Mouse (Mus musculus) liver, postnatal 0 days (tissue): ENCODE data around the gene Ccdc78. TPM values are rescaled to one million over a fixed set of nuclear protein-coding genes. Genes with fewer than 3 reads are reported as not detected.
A peak's percentile ranks its signal among the peaks of the same experiment; 100 is the strongest.

ENCODE experiments used
- ATAC-seq: fragments of 200-750 bp; cut with Nextera tagmentation; 2 replicates; pipeline ENCODE4 v1.8.0; 2017; ENCODE audit warnings: mild to moderate bottlenecking, moderate library complexity
- DNase-seq: peaks from one replicate; pipeline ENCODE4 v3.0.0-alpha.2; 2016
- H3K27ac ChIP-seq: fragments of 300-500 bp; sonication (generic); 2 replicates; pipeline ENCODE4 v1.5.1; 2014; ENCODE audit warnings: antibody characterized with exemption, moderate library complexity, mild to moderate bottlenecking, low read depth
- H3K27me3 ChIP-seq: fragments of 300-500 bp; sonication (generic); 2 replicates; pipeline ENCODE4 v1.6.1; 2014; ENCODE audit warnings: low read length, control low read depth, mixed read lengths; ENCODE audit not compliant: insufficient read depth
- H3K36me3 ChIP-seq: fragments of 300-500 bp; sonication (generic); replicated peaks from 2 replicates; pipeline ENCODE4 v1.6.1; 2014; ENCODE audit warnings: mild to moderate bottlenecking, control low read depth, low read length, moderate library complexity, mixed read lengths; ENCODE audit not compliant: insufficient read depth
- H3K4me1 ChIP-seq: fragments of 300-500 bp; sonication (generic); 2 replicates; pipeline ENCODE4 v1.6.1; 2014; ENCODE audit warnings: antibody characterized with exemption, mild to moderate bottlenecking, control low read depth; ENCODE audit not compliant: insufficient read depth
- H3K4me2 ChIP-seq: fragments of 300-500 bp; sonication (generic); 2 replicates; pipeline ENCODE4 v1.6.1; 2014; ENCODE audit warnings: low read depth, mild to moderate bottlenecking, low read length, moderate library complexity, mixed read lengths
- H3K4me3 ChIP-seq: fragments of 300-500 bp; sonication (generic); 2 replicates; pipeline ENCODE4 v1.5.1; 2014; ENCODE audit warnings: low read depth, low read length
- H3K9ac ChIP-seq: fragments of 300-500 bp; sonication (generic); replicated peaks from 2 replicates; pipeline ENCODE4 v1.6.1; 2014; ENCODE audit warnings: mild to moderate bottlenecking, moderate library complexity
- H3K9me3 ChIP-seq: fragments of 300-500 bp; sonication (generic); 2 replicates; pipeline ENCODE4 v1.6.1; 2016; ENCODE audit warnings: mild to moderate bottlenecking, control low read depth, low read length, mixed read lengths
- CTCF ChIP-seq: sonication (generic); IDR thresholded peaks from 2 replicates; pipeline ENCODE4 v1.5.1; 2016; ENCODE audit warnings: antibody characterized with exemption, low read depth
- EP300 ChIP-seq: IDR thresholded peaks from 2 replicates; pipeline ENCODE4 v1.6.1; 2016; ENCODE audit warnings: antibody characterized with exemption, low read depth, mild to moderate bottlenecking
- WGBS: fragments of 180-500 bp; shearing (Covaris S2); extraction: QIAGEN DNeasy Blood & Tissue Kit; methylation state at CpG from one replicate; pipeline ENCODE4 v1.1.7; 2014; ENCODE audit not compliant: insufficient replicate concordance; 5-methylcytosine and 5-hydroxymethylcytosine counted together
- polyA plus RNA-seq: library from polyadenylated mRNA; unstranded; fragments of >200 nt; fragmentation: Nextera tagmentation; extraction: Ambion mirVana; gene quantifications from 2 replicates; pipeline ENCODE4 v1.2.1, GENCODE M21; 2015

Gene Ccdc78
- polyA plus RNA-seq, 1 experiment from 2014 or later: not detected

DNA sequence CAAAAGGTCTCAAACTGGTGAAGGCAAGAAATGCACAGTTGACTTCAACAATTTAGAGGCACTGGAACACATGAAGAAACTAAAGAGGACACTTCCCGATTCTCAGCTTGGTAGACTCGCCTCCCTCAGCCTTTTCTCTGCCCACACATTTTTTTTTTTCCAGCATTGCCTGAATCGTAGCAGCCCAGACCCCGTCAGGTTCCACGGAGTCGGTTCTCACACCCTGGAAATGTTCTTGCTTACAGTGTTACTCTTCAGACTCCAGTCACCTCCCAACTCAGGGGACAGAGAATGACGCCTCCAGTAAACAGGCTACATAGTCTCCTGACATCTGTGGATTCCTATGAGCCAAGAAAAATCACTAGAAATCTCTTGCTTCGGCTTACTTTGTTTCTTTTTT lies 26.2 kb upstream of the Ccdc78 start:
- H3K4me1 ChIP-seq: no peaks in the 10 kb centered on the region
- H3K36me3 ChIP-seq: no peaks in the 10 kb centered on the region
- DNase-seq (no peak), ATAC-seq (no peak)
- no peak overlapping the region for H3K4me3 ChIP-seq
- no peak overlapping the region for H3K27ac ChIP-seq
- 0 out of 2 replicates have a peak, but pooled peaks cover 3% of the 10 kb centered on the region for H3K27me3 ChIP-seq
- 61% methylated on average over 8 of the region's 8 CpGs for WGBS
- H3K9me3 ChIP-seq: no peaks in the 10 kb centered on the region
- H3K4me2 ChIP-seq: no peak overlapping the region
- no peak overlapping the region for H3K9ac ChIP-seq
- TF ChIP-seq EP300 (no peak), CTCF (no peak)

DNA sequence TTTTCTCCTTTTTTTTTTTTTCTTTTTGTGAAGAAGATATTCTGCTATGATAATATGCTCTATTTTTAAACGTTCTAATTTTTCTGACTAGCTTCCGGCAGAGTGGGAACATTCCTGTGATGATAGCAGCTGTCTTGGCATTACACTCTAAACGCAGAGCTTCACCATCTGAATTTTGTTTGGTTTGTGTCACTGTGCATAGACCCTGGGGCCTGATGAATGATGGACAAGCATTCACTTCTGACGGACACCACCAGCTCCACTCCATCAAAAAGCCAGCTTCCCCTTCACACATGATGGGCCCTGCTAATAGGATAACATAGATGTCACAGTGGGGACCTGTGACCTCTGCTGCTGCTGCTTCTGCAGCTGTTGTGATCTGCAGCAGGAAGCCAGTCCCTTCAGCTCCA lies 24.8 kb upstream of the Ccdc78 start:
- no peak for ATAC-seq
- TF ChIP-seq CTCF: no peak
- no peak for TF ChIP-seq EP300
- WGBS: 51% methylated on average over 4 of the region's 4 CpGs
- H3K4me1 ChIP-seq: no peaks in the 10 kb centered on the region
- 0 out of 2 replicates have a peak, but pooled peaks cover 3% of the 10 kb centered on the region for H3K27me3 ChIP-seq
- H3K27ac ChIP-seq: no peak overlapping the region
- DNase-seq: peak; percentile 7
- H3K4me3 ChIP-seq: no peak overlapping the region
- no peak overlapping the region for H3K4me2 ChIP-seq
- H3K36me3 ChIP-seq: no peaks in the 10 kb centered on the region
- no peaks in the 10 kb centered on the region for H3K9me3 ChIP-seq
- no peak overlapping the region for H3K9ac ChIP-seq

DNA sequence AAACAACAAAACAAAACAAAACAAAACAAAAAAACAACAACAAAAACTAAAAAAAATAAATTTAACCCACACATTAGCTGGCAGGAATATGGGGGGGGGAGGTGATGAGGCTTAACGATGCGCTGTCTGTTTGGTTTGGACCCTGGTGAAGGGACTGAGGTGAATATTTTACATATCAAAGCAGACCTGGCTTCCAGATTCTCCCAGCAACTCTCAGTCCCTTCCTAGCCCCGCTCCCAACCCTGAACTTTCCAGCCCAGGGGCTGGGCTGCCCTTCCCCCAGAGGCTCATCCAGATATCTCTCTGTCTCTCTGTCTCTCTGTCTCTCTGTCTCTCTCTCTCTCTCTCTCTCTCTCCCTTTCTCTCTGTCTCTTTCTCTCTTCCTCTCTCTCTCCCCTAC lies 23.8 kb upstream of the Ccdc78 start:
- H3K4me2 ChIP-seq: no peak overlapping the region
- WGBS: 28% methylated on average over 3 of the region's 3 CpGs
- ATAC-seq: no peak

DNA sequence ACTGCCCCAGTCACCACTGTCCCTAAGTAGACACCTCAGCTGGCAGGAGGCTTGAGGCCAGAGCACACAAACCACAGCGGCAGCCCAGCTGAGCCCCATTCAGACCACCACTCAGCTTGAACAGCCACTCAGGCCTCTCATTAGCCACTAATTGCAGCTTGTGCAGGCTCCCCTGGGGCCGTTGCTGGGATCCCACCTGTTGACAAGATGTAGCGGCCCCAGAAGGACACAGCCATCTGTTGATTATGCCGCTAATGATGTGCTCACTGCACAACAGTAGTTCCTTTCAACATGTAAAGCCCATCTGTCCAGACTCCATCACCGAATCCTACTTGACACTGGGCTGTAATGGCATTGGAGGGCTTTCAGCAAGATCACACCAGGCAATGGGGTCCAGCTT lies 20.5 kb upstream of the Ccdc78 start:
- TF ChIP-seq EP300: no peak
- no peak for TF ChIP-seq CTCF
- Histone ChIP-seq H3K36me3 (no peaks in the 10 kb centered on the region), H3K4me2 (no peak overlapping the region), H3K9me3 (no peaks in the 10 kb centered on the region), H3K27me3 (no peaks in the 10 kb centered on the region), H3K4me3 (no peak overlapping the region), H3K4me1 (no peaks in the 10 kb centered on the region), H3K27ac (no peak overlapping the region), H3K9ac (no peak overlapping the region)
- no peak for ATAC-seq
- WGBS: 73% methylated on average over 5 of the region's 5 CpGs
- DNase-seq: no peak

More for the DNA sequence above, 23.8 kb upstream of the Ccdc78 start:
- H3K4me3 ChIP-seq: no peak overlapping the region
- DNase-seq: no peak
- no peak overlapping the region for H3K27ac ChIP-seq
- H3K36me3 ChIP-seq: no peaks in the 10 kb centered on the region
- H3K9ac ChIP-seq: no peak overlapping the region
- no peak for TF ChIP-seq CTCF
- TF ChIP-seq EP300: no peak
- no peaks in the 10 kb centered on the region for H3K4me1 ChIP-seq
- H3K27me3 ChIP-seq: no peaks in the 10 kb centered on the region
- no peaks in the 10 kb centered on the region for H3K9me3 ChIP-seq

DNA sequence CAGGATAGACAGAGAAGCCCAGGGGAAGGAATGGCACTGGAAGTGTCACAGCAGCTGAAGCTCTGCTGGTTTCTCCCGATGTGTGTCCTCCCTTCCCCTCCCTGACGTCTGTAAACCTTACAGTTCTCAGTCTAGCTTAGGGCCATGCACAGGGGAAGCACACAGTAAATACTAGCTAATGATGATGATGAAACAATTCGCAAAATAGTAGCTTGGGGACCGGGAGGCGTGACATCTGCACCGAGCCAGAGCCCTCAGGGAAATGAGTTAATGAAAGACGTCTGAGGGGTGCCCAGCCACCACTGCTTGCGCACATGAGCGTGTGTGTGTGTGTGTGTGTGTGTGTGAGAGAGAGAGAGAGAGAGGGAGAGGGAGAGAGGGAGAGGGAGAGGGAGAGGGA lies 17.0 kb upstream of the Ccdc78 start:
- Histone ChIP-seq H3K36me3 (no peaks in the 10 kb centered on the region), H3K27me3 (no peaks in the 10 kb centered on the region), H3K4me1 (peaks cover 4% of the 10 kb centered on the region; the same call in 1 of the 2 replicates), H3K4me2 (no peak overlapping the region), H3K27ac (no peak overlapping the region), H3K9me3 (no peaks in the 10 kb centered on the region), H3K4me3 (no peak overlapping the region), H3K9ac (no peak overlapping the region)
- TF ChIP-seq EP300: no peak
- no peak for TF ChIP-seq CTCF
- no peak for DNase-seq
- WGBS: 49% methylated on average over 9 of the region's 9 CpGs
- ATAC-seq: no peak

DNA sequence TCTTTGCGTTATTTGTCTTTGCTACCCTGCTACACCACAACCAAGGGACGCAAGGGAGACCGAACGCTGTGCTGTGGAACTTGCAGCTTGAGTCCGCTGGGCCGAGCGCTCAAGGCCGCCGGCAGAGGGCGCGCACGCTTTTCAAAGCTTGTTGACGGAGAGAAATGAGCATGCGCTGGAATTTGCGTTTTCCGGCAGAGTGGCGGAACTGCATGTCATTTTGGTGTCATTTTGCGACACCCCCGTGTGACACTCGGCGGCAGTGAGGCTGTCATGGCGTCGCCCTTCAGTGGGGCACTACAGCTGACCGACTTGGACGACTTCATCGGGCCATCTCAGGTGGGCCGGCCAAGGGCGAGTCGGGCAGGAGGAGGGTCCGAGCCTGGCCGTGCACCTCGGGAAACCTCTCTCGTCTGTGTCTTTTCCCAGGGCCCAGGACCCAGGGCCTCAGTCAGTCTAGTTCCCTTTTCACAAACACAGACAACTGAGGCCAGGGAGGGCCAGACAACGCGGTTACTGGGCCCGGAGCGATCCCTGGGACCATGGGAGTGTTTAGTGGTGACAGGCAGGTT lies 12.7 kb upstream of the Ccdc78 start, which contains the start of gene Narfl:
Gene Narfl, plus strand, starts transcription at position 228 of the 572 bp plus-strand sequence.
- H3K4me2 ChIP-seq: peak within 1 kb of the TSS; percentile 86
- peak within 1 kb of the TSS; percentile 95 for H3K9ac ChIP-seq
- peaks cover 7% of the 10 kb centered on the region; the same call in 1 of the 2 replicates for H3K4me1 ChIP-seq
- no peaks in the 10 kb centered on the region for H3K9me3 ChIP-seq
- WGBS: under 1% methylated on average over 37 of the region's 37 CpGs
- peak; percentile 97 for ATAC-seq
- peak; percentile 100 for TF ChIP-seq CTCF
- TF ChIP-seq EP300: no peak
- peak within 1 kb of the TSS; percentile 55; the same call in 1 of the 2 replicates for H3K27ac ChIP-seq
- H3K36me3 ChIP-seq: peaks cover 17% of the 10 kb centered on the region; the same call in 1 of the 2 replicates
- H3K4me3 ChIP-seq: peak within 1 kb of the TSS; percentile 84
- no peaks in the 10 kb centered on the region for H3K27me3 ChIP-seq
- peak; percentile 98 for DNase-seq
